Mouse (Mus musculus): ENCODE measurements around the gene Plekhn1. TPM values are rescaled to one million over a fixed set of nuclear protein-coding genes. Genes with fewer than 3 reads are reported as not detected.
A peak's percentile ranks its signal among the peaks of the same experiment; 100 is the strongest.

Plekhn1 gene
- total RNA-seq, 2 experiments from 2014 or later: 43.1 to 44.9 TPM

GRCm38 (mm10) chr4:156213134-156213533 lies 21.5 kb downstream of the Plekhn1 start:
- no peak for DNase-seq

GRCm38 (mm10) chr4:156209963-156210635 lies 24.6 kb downstream of the Plekhn1 start:
- no peak for DNase-seq

- DNase-seq: no peak
Observed at GRCm38 (mm10) chr4:156208872-156209271, 25.8 kb downstream of the Plekhn1 start.

GRCm38 (mm10) chr4:156203413-156204131 lies 31.1 kb downstream of the Plekhn1 start:
- no peak for DNase-seq

GRCm38 (mm10) chr4:156203001-156203412 lies 31.6 kb downstream of the Plekhn1 start, which contains the start of gene AW011738:
Gene AW011738, plus strand, starts transcription at chr4:156203304.
- peak; percentile 52 to 65 for DNase-seq

- no peak for DNase-seq
Observed at GRCm38 (mm10) chr4:156202462-156202893, 32.2 kb downstream of the Plekhn1 start.

- no peak for DNase-seq
Observed at GRCm38 (mm10) chr4:156200623-156201475, 33.8 kb downstream of the Plekhn1 start, which contains the start of gene Isg15. Gene Isg15, minus strand, starts transcription at chr4:156200818.

- DNase-seq: peak; percentile 67 to 73
Observed at GRCm38 (mm10) chr4:156197829-156198205, 36.8 kb downstream of the Plekhn1 start.

- peak; percentile 42 to 57 for DNase-seq
Observed at GRCm38 (mm10) chr4:156197131-156197828, 37.4 kb downstream of the Plekhn1 start, which contains the start of gene Agrn. Gene Agrn, minus strand, starts transcription at chr4:156197488.

GRCm38 (mm10) chr4:156195927-156196870 lies 38.5 kb downstream of the Plekhn1 start:
- DNase-seq: no peak

GRCm38 (mm10) chr4:156194346-156194745 lies 40.3 kb downstream of the Plekhn1 start:
- no peak for DNase-seq

- no peak for DNase-seq
Observed at GRCm38 (mm10) chr4:156193906-156194305, 40.8 kb downstream of the Plekhn1 start.

- no peak for DNase-seq
Observed at GRCm38 (mm10) chr4:156193200-156193590, 41.5 kb downstream of the Plekhn1 start.

GRCm38 (mm10) chr4:156192421-156193199 lies 42.0 kb downstream of the Plekhn1 start:
- DNase-seq: no peak

- no peak for DNase-seq
Observed at GRCm38 (mm10) chr4:156188811-156189323, 45.8 kb downstream of the Plekhn1 start.

- DNase-seq: no peak
Observed at GRCm38 (mm10) chr4:156188162-156188810, 46.4 kb downstream of the Plekhn1 start.

- peak; percentile 59 to 66 for DNase-seq
Observed at GRCm38 (mm10) chr4:156185950-156186850, 48.5 kb downstream of the Plekhn1 start.

- DNase-seq: peak; percentile 27 to 34
Observed at GRCm38 (mm10) chr4:156185456-156185949, 49.2 kb downstream of the Plekhn1 start.

All from layer of hippocampus, postnatal 36 days (tissue).